Mouse (Mus musculus) ES-Bruce4 (cell line): ENCODE measurements around the gene Sphkap.

Experiments
- CTCF ChIP-seq: IDR thresholded peaks from one replicate; pipeline ENCODE4 v1.8.1; 2011; ENCODE audit warnings: low read depth, low read length
- EP300 ChIP-seq: IDR thresholded peaks from 2 replicates; pipeline ENCODE4 v1.6.1; 2011; ENCODE audit warnings: low read depth, low read length; ENCODE audit not compliant: insufficient read depth
- POLR2A ChIP-seq: IDR thresholded peaks from one replicate; pipeline ENCODE4 v1.8.1; 2011; ENCODE audit warnings: low read length; ENCODE audit not compliant: insufficient read depth

DNA sequence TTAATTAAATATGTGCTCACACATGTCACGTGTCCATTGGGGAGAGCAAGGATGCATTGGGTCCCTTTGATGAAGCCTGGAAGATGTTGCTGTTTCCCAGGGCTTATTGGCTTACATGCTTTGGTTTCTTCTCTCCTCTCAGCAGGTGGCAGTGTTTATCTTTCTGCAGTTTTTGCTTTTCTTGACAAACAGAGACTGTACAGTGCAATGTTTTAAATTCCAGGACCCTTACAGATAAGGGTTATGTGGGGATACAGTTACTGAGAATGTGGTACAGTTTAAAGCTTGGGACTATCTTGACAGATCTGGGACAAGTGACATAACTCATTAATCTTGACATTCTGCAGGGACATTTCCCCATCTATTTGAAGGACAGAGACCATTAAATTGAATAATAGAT lies 189.7 kb downstream of the Sphkap start:
- TF ChIP-seq CTCF, result no peak
- TF ChIP-seq POLR2A, result no peak
- TF ChIP-seq EP300, result no peak
